Mouse (Mus musculus) limb, embryonic 14.5 days (tissue): ENCODE measurements around the gene Nos1ap. TPM values are rescaled to one million over a fixed set of nuclear protein-coding genes. Genes with fewer than 3 reads are reported as not detected.

Experiments used
- ATAC-seq: fragments of 200-750 bp; cut with Nextera tagmentation; 2 replicates; pipeline ENCODE4 v1.8.0; 2017; ENCODE audit warnings: low read depth, moderate number of reproducible peaks, moderate TSS enrichment; ENCODE audit not compliant: low FRiP score
- DNase-seq: peaks from one replicate; pipeline ENCODE4 v3.0.0-alpha.2; 2015; ENCODE audit warnings: low spot score
- H3K27ac ChIP-seq: fragments of 300-500 bp; sonication (generic); replicated peaks from 2 replicates; pipeline ENCODE4 v1.5.1; 2014; ENCODE audit warnings: low read depth, mild to moderate bottlenecking, low read length, moderate library complexity, mixed read lengths
- H3K27me3 ChIP-seq: fragments of 300-500 bp; sonication (generic); 2 replicates; pipeline ENCODE4 v1.6.1; 2014; ENCODE audit warnings: low read length, mixed read lengths; ENCODE audit not compliant: control insufficient read depth, insufficient read depth
- H3K36me3 ChIP-seq: fragments of 300-500 bp; sonication (generic); 2 replicates; pipeline ENCODE4 v1.6.1; 2014; ENCODE audit warnings: mild to moderate bottlenecking, low read length, moderate library complexity, mixed read lengths; ENCODE audit not compliant: control insufficient read depth, insufficient read depth
- H3K4me1 ChIP-seq: fragments of 300-500 bp; sonication (generic); 2 replicates; pipeline ENCODE4 v1.6.1; 2014; ENCODE audit warnings: antibody characterized with exemption, low read length, mixed read lengths; ENCODE audit not compliant: control insufficient read depth, insufficient read depth
- H3K4me2 ChIP-seq: fragments of 300-500 bp; sonication (generic); replicated peaks from 2 replicates; pipeline ENCODE4 v1.6.1; 2014; ENCODE audit warnings: low read depth, mild to moderate bottlenecking, low read length, moderate library complexity; ENCODE audit not compliant: severe bottlenecking
- H3K4me3 ChIP-seq: fragments of 300-500 bp; sonication (generic); replicated peaks from 2 replicates; pipeline ENCODE4 v1.5.1; 2014; ENCODE audit warnings: low read length
- H3K9ac ChIP-seq: fragments of 300-500 bp; sonication (generic); 2 replicates; pipeline ENCODE4 v1.6.1; 2014; ENCODE audit warnings: mild to moderate bottlenecking, low read depth, low read length, moderate library complexity; ENCODE audit not compliant: severe bottlenecking
- H3K9me3 ChIP-seq: fragments of 300-500 bp; sonication (generic); 2 replicates; pipeline ENCODE4 v1.6.1; 2016; ENCODE audit warnings: low read length; ENCODE audit not compliant: control insufficient read depth
- POLR2A ChIP-seq: fragments of 200-500 bp; IDR thresholded peaks from 2 replicates; pipeline ENCODE4 v1.8.0; 2012; ENCODE audit warnings: inconsistent platforms, mild to moderate bottlenecking, moderate library complexity, borderline replicate concordance; ENCODE audit not compliant: insufficient read depth, insufficient read length; ENCODE audit errors: extremely low read depth
- WGBS: fragments of 180-500 bp; shearing (Covaris S2); extraction: QIAGEN DNeasy Blood & Tissue Kit; methylation state at CpG from one replicate; pipeline ENCODE4 v1.1.7; 2014; 5-methylcytosine and 5-hydroxymethylcytosine counted together
- polyA plus RNA-seq, 2 experiments: library from polyadenylated mRNA; depleted of rRNA in 1 of 2; stranded (reverse) in 1 of 2; unstranded in 1 of 2; fragments of >200 nt; fragmentation: Nextera tagmentation in 1 of 2; extraction: Ambion mirVana in 1 of 2; gene quantifications; 2 replicates each; pipeline versions ENCODE4 v1.2.1 to v1.2.3; 2012 to 2014

Nos1ap gene
- polyA plus RNA-seq, 2 experiments: 10.2 to 11.6 TPM

DNA sequence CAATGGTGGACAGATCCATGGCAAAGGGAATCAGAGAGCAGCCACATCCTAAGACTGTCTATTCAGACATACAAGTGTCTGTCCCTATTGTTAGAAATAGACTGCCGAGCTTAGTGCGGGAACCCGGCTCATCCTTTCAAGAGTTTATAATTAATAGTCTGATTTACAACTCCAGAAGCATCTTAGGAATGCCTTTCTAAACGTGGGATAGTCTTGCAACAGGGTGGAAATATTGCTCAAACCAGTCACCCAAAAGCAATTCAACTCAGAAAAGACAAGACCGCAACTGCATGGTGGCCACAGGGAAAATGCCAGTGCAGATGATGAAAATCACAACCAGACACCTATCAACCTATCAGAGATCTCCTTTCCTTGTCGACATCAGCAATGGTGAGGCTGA lies 173.5 kb downstream of the Nos1ap start:
- Histone ChIP-seq H3K36me3 (no peaks in the 10 kb centered on the region), H3K27ac (no peak overlapping the region), H3K9ac (no peak overlapping the region), H3K4me3 (no peak overlapping the region), H3K4me2 (no peak overlapping the region), H3K4me1 (no peaks in the 10 kb centered on the region), H3K9me3 (no peaks in the 10 kb centered on the region), H3K27me3 (no peaks in the 10 kb centered on the region)
- DNase-seq (no peak), ATAC-seq (no peak)
- no peak for TF ChIP-seq POLR2A
- WGBS: 63% methylated on average over 6 of the region's 6 CpGs

DNA sequence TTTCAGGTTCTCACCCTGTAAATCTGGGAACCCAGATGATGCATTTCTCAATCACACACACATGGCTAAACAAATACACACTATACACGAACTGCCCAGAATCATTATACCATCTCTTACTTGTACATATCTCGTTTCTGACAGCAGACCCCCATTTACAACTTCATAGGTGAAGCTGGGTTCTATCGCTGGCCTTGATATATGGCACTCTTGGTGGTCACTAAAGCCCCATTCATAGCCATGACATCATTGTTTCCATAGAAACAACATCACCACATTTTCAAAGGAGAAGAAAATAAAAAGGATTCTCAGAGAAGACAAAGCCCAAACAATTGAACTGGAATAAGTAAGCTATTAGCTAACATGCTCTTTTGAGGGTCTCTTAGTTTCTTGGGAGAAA lies 174.3 kb downstream of the Nos1ap start:
- Histone ChIP-seq H3K4me1 (no peaks in the 10 kb centered on the region), H3K27me3 (no peaks in the 10 kb centered on the region), H3K4me2 (no peak overlapping the region), H3K9ac (no peak overlapping the region), H3K36me3 (no peaks in the 10 kb centered on the region), H3K27ac (no peak overlapping the region), H3K9me3 (no peaks in the 10 kb centered on the region), H3K4me3 (no peak overlapping the region)
- no peak for ATAC-seq
- WGBS: 58% methylated on average over 3 of the region's 3 CpGs
- no peak for DNase-seq
- no peak for TF ChIP-seq POLR2A

DNA sequence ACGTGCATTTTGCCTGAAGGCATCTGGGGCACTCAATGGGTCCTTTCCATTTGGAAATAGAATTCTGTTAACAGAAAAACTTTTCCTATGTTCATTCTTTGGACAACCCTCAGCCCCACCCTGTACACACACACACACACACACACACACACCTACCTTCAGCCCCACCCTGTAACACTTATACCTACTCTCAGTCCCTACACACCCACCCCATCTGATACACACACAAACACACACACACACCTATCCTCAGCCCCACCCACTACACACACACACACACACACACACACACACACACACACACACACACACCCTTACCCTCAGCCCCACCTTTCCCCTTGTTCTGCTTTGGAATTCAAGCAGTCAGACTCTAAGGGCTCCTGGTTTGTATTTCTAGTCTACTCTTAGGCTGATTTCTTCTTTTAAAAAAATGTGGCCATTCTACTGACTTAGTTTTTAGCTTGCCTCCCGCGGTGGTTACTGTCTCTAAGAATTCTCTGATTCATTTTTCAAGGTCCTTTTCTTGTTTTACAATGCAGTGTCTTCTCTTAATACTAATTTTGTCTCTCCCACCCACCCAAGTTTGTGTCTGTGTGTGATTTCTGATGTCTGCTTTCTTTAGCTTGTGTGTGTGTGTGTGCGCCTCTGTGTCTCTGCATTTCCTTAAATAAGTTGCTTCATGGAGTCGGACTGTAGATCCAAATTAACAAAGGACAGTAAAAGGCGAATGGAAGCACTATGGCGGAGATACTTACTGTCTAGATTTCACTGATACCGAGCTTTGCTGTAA lies 179.1 kb downstream of the Nos1ap start:
- Histone ChIP-seq H3K9me3 (no peaks in the 10 kb centered on the region), H3K4me2 (no peak overlapping the region), H3K4me1 (no peaks in the 10 kb centered on the region), H3K36me3 (no peaks in the 10 kb centered on the region), H3K27ac (no peak overlapping the region), H3K27me3 (no peaks in the 10 kb centered on the region), H3K4me3 (no peak overlapping the region), H3K9ac (no peak overlapping the region)
- no peak for TF ChIP-seq POLR2A
- ATAC-seq (no peak), DNase-seq (no peak)
- 83% methylated on average over 8 of the region's 8 CpGs for WGBS

DNA sequence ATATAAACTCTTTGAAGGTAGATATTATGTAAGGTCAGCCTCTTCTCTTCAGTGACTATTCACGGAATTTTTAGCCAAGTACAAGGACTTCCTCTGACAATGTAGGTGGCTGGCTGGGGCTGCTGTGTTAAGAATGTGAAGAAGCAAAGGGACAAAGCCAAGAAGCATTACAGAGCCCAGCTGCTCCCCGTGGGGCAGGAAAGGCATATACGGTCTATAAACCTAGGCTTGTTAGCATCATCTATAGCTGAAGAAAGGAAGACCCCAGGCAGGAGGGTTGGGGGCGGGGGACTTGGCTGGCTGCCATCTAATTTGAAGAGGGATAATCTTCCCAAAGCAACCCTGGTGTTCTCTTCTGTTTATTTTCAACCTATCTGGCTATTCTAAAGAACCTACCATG lies 180.6 kb downstream of the Nos1ap start:
- Histone ChIP-seq H3K4me2 (no peak overlapping the region), H3K36me3 (no peaks in the 10 kb centered on the region), H3K4me3 (no peak overlapping the region), H3K4me1 (no peaks in the 10 kb centered on the region), H3K9me3 (no peaks in the 10 kb centered on the region), H3K27ac (no peak overlapping the region), H3K9ac (no peak overlapping the region), H3K27me3 (no peaks in the 10 kb centered on the region)
- DNase-seq (no peak), ATAC-seq (no peak)
- 33% methylated on average over 4 of the region's 4 CpGs for WGBS
- TF ChIP-seq POLR2A: no peak

DNA sequence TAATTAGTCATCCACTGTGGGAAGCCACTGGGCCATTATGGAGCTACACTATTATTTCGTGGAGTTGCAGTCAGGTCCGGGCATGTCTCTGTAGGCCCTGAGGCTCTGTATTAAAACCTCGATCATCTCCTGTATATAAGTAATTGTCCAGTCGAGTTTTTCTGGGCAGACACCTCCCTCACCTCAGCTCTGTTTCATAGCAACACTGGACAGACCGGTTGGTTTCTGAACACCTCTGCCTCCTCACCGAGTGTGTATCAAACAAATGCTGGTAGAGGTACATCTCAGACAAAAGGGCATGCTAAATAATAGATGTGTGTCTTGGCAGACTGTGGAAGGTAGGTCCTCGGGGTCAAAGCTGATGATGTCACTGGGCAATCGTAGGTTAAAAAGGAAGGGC lies 182.7 kb downstream of the Nos1ap start:
- no peak overlapping the region for H3K4me3 ChIP-seq
- no peaks in the 10 kb centered on the region for H3K9me3 ChIP-seq
- no peak overlapping the region for H3K4me2 ChIP-seq
- H3K4me1 ChIP-seq: no peaks in the 10 kb centered on the region
- DNase-seq (no peak), ATAC-seq (no peak)
- H3K27ac ChIP-seq: no peak overlapping the region
- H3K9ac ChIP-seq: no peak overlapping the region
- no peak for TF ChIP-seq POLR2A
- H3K27me3 ChIP-seq: no peaks in the 10 kb centered on the region
- WGBS: 73% methylated on average over 8 of the region's 8 CpGs
- H3K36me3 ChIP-seq: no peaks in the 10 kb centered on the region
